Comparison of ENCODE assay signal across 22 mouse cellular contexts in genomic region chr11:60866021-60866420, GRCm38 (mm10). TPM values are rescaled to one million over a fixed set of nuclear protein-coding genes. Genes with fewer than 3 reads are reported as not detected.
DNase-seq lines count a peak whose midpoint lies in the region; ATAC-seq and TF ChIP-seq lines count a peak whose summit lies in the region.
"Had no signal": no experiment of that assay in that cellular context is flagged by ENCODE, and none has a peak within 500 bp of the region (broad histone marks: within the 10 kb centered on the region; RNA-seq: fewer than 3 reads in every experiment).

No protein-coding gene starts in this region.

- no peak overlapping the region for H3K4me3 ChIP-seq in gastrocnemius, adult 2 months
- H3K4me3 ChIP-seq in kidney, embryonic 15.5 days (replicated peaks) = no peak overlapping the region
- H3K4me3 ChIP-seq in E14TG2a.4 (replicated peaks; ENCODE audit: low read length) = 0 out of 2 replicates have a peak overlapping the region, but pooled peaks have one; percentile 30
- H3K4me3 ChIP-seq: embryonic facial prominence, embryonic 13.5 days; forebrain, embryonic 12.5 days; hindbrain, embryonic 12.5 days had no signal

- H3K9ac ChIP-seq in kidney, embryonic 15.5 days = no peak overlapping the region
- H3K9ac ChIP-seq: forebrain, embryonic 12.5 days; hindbrain, embryonic 12.5 days had no signal

- peaks cover 17% of the 10 kb centered on the region for H3K4me1 ChIP-seq in kidney, embryonic 15.5 days
- peaks cover 88% of the 10 kb centered on the region for H3K4me1 ChIP-seq in E14TG2a.4 (replicated peaks; ENCODE audit: low read depth, low read length)
- H3K4me1 ChIP-seq: forebrain, embryonic 12.5 days had no signal

- no peak for ATAC-seq in kidney, embryonic 15.5 days (replicated peaks; ENCODE audit: low FRiP score)
- ATAC-seq: CD4-positive, CD25-positive, alpha-beta regulatory T cell, adult 4 months; forebrain, embryonic 16.5 days; hindbrain, embryonic 16.5 days had no signal

- H3K27me3 ChIP-seq in kidney, embryonic 15.5 days = no peaks in the 10 kb centered on the region
- no peaks in the 10 kb centered on the region for H3K27me3 ChIP-seq in E14TG2a.4 (ENCODE audit: insufficient read depth, low read length)
- H3K27me3 ChIP-seq: embryonic facial prominence, embryonic 13.5 days; forebrain, embryonic 12.5 days; hindbrain, embryonic 12.5 days had no signal

- intact Hi-C loops in gastrocnemius, adult 2 months (cut with DNase I) = no loop called here
- intact Hi-C loops in gastrocnemius, postnatal 36 days (cut with DNase I) = no loop called here

- no peak overlapping the region for H3K4me2 ChIP-seq in kidney, embryonic 15.5 days
- H3K4me2 ChIP-seq: embryonic facial prominence, embryonic 13.5 days; forebrain, embryonic 12.5 days; hindbrain, embryonic 12.5 days had no signal

- TF ChIP-seq CTCF in gastrocnemius, adult 2 months (IDR thresholded peaks at IDR 0.05) = no peak
- no peak for TF ChIP-seq CTCF in E14TG2a.4 (conservative IDR thresholded peaks at IDR 0.05; ENCODE audit: low read length)

- no peaks in the 10 kb centered on the region for H3K9me3 ChIP-seq in kidney, embryonic 15.5 days (replicated peaks)
- H3K9me3 ChIP-seq in E14TG2a.4 (ENCODE audit: low read length) = no peaks in the 10 kb centered on the region
- H3K9me3 ChIP-seq: embryonic facial prominence, embryonic 13.5 days; forebrain, embryonic 12.5 days; hindbrain, embryonic 12.5 days had no signal

- WGBS in kidney, embryonic 15.5 days = 64% methylated on average over 2 of the region's 2 CpGs

- H3K27ac ChIP-seq in gastrocnemius, adult 2 months = peak overlapping the region; percentile 73
- no peak overlapping the region for H3K27ac ChIP-seq in kidney, embryonic 15.5 days
- H3K27ac ChIP-seq: embryonic facial prominence, embryonic 13.5 days; forebrain, embryonic 12.5 days; hindbrain, embryonic 12.5 days had no signal

- peaks cover 75% of the 10 kb centered on the region for H3K36me3 ChIP-seq in kidney, embryonic 15.5 days
- H3K36me3 ChIP-seq in E14TG2a.4 (ENCODE audit: insufficient read depth, low read length) = peaks cover 99% of the 10 kb centered on the region

- DNase-seq in gastrocnemius, adult 2 months = no peak
- no peak for DNase-seq in gastrocnemius, postnatal 36 days
- DNase-seq in kidney, adult 18-20 months = peak; percentile 40
- DNase-seq in kidney, postnatal 14 days = peak; percentile 60
- no peak for DNase-seq in frontal cortex, postnatal 10 days (ENCODE audit: low spot score in 2 of 2)
- no peak for DNase-seq in right cerebral cortex, postnatal 14 days
- DNase-seq: adrenal gland, postnatal 14 days; B cell, adult 2 months; cerebellum, adult 18-20 months; cerebellum, adult 9-11 months; cerebellum, postnatal 36 days; gastrocnemius, postnatal 25 days; heart, postnatal 10 days; heart, postnatal 4 days had no signal

RNA-seq across cellular contexts. Expression of gene Tmem11, which starts 13.1 kb away (rescaled TPM):
- 10 to 100 TPM; 41.4 to 41.6 TPM for total RNA-seq in gastrocnemius, adult 2 months (2021)
- 10 to 100 TPM; 37.7 to 41.3 TPM for total RNA-seq in gastrocnemius, postnatal 36 days (2021)
- polyA plus RNA-seq in kidney, embryonic 15.5 days (2015; fragmentation: Nextera tagmentation; extraction: Ambion mirVana) = 65.4 and 67.7 TPM in 2 replicates

RNA-seq across cellular contexts. Expression of gene Dhrs7b, which starts 35.6 kb away (rescaled TPM):
- 10 to 100 TPM; 20.8 to 23.0 TPM for total RNA-seq in gastrocnemius, adult 2 months (2021)
- total RNA-seq in gastrocnemius, postnatal 36 days (2021) = 10 to 100 TPM; 19.1 to 21.1 TPM
- polyA plus RNA-seq in kidney, embryonic 15.5 days (2015; fragmentation: Nextera tagmentation; extraction: Ambion mirVana) = 36.0 and 38.2 TPM in 2 replicates

RNA-seq across cellular contexts. Expression of gene Natd1, which starts 48.5 kb away (rescaled TPM):
- total RNA-seq in gastrocnemius, adult 2 months (2021) = 10 to 100 TPM in 1 of 2 experiments, 1 to 10 TPM in 1; 8.6 to 10.4 TPM
- total RNA-seq in gastrocnemius, postnatal 36 days (2021) = 1 to 10 TPM; 6.8 to 9.6 TPM
- polyA plus RNA-seq in kidney, embryonic 15.5 days (2015; fragmentation: Nextera tagmentation; extraction: Ambion mirVana) = 21.8 and 24.2 TPM in 2 replicates

RNA-seq across cellular contexts. Expression of gene Shmt1, which starts 54.5 kb away (rescaled TPM):
- 10 to 100 TPM in 1 of 2 experiments, 1 to 10 TPM in 1; 8.3 to 10.0 TPM for total RNA-seq in gastrocnemius, adult 2 months (2021)
- 10 to 100 TPM; 12.9 to 13.6 TPM for total RNA-seq in gastrocnemius, postnatal 36 days (2021)
- 72.5 and 79.3 TPM in 2 replicates for polyA plus RNA-seq in kidney, embryonic 15.5 days (2015; fragmentation: Nextera tagmentation; extraction: Ambion mirVana)

Comparison
In these comparisons a context has a peak if more than half of its experiments do, and no peak if none do; other contexts are left out.
1. DNase-seq: peak in kidney, adult 18-20 months (single experiment) and kidney, postnatal 14 days (single experiment); none in gastrocnemius, adult 2 months (single experiment), gastrocnemius, postnatal 36 days (0 of 2), frontal cortex, postnatal 10 days (0 of 2) and right cerebral cortex, postnatal 14 days (single experiment).